Mouse (Mus musculus) olfactory bulb, adult 2 months (tissue): Measurements from ENCODE around the gene Cnn2.

Experiments
- CTCF ChIP-seq: fragments of 200-500 bp; IDR thresholded peaks from 2 replicates; pipeline ENCODE4 v1.5.1; 2012; ENCODE audit warnings: low read depth, mild to moderate bottlenecking, low read length, moderate library complexity; ENCODE audit not compliant: insufficient read depth
- POLR2A ChIP-seq: fragments of 200-500 bp; IDR thresholded peaks from 2 replicates; pipeline ENCODE4 v1.6.1; 2012; ENCODE audit warnings: mild to moderate bottlenecking, low read depth, low read length, moderate library complexity; ENCODE audit not compliant: insufficient read depth

GRCm38 (mm10) chr10:79946752-79947322 is 41.5 kb upstream of the Cnn2 start:
- no peak for TF ChIP-seq CTCF
- no peak for TF ChIP-seq POLR2A
